Mouse (Mus musculus) embryonic facial prominence, embryonic 14.5 days (tissue): ENCODE results near the gene Notch2. TPM values are rescaled to one million over a fixed set of nuclear protein-coding genes. Genes with fewer than 3 reads are reported as not detected.
A peak's percentile ranks its signal among the peaks of the same experiment; 100 is the strongest.
"Not testable (repeated sequence)": the region's sequence is repeated elsewhere in the genome, so short reads cannot be mapped to it uniquely, and the experiment has no call there.

Experiments
- ATAC-seq: fragments of 200-750 bp; cut with Nextera tagmentation; 2 replicates; pipeline ENCODE4 v1.8.0; 2017; ENCODE audit warnings: low read depth, moderate number of reproducible peaks, moderate TSS enrichment
- DNase-seq: peaks from one replicate; pipeline ENCODE4 v3.0.0-alpha.2; 2015; ENCODE audit warnings: low spot score
- H3K27ac ChIP-seq: fragments of 300-500 bp; sonication (generic); replicated peaks from 2 replicates; pipeline ENCODE4 v1.5.1; 2014; ENCODE audit warnings: low read depth, mild to moderate bottlenecking, low read length, moderate library complexity
- H3K27me3 ChIP-seq: fragments of 300-500 bp; sonication (generic); replicated peaks from 2 replicates; pipeline ENCODE4 v1.6.1; 2014; ENCODE audit warnings: low read length; ENCODE audit not compliant: control insufficient read depth, insufficient read depth
- H3K36me3 ChIP-seq: fragments of 300-500 bp; sonication (generic); 2 replicates; pipeline ENCODE4 v1.6.1; 2014; ENCODE audit warnings: low read length, mixed read lengths; ENCODE audit not compliant: control insufficient read depth, insufficient read depth
- H3K4me1 ChIP-seq: fragments of 300-500 bp; sonication (generic); 2 replicates; pipeline ENCODE4 v1.6.1; 2014; ENCODE audit warnings: antibody characterized with exemption, low read length; ENCODE audit not compliant: control insufficient read depth, insufficient read depth
- H3K4me2 ChIP-seq: fragments of 300-500 bp; sonication (generic); 2 replicates; pipeline ENCODE4 v1.6.1; 2014; ENCODE audit warnings: low read depth, mild to moderate bottlenecking, low read length, moderate library complexity, mixed read lengths
- H3K4me3 ChIP-seq: fragments of 300-500 bp; sonication (generic); 2 replicates; pipeline ENCODE4 v1.5.1; 2014; ENCODE audit warnings: low read depth, mild to moderate bottlenecking, low read length
- H3K9ac ChIP-seq: fragments of 300-500 bp; sonication (generic); 2 replicates; pipeline ENCODE4 v1.6.1; 2014; ENCODE audit warnings: low read depth, mild to moderate bottlenecking, low read length, moderate library complexity, mixed read lengths
- H3K9me3 ChIP-seq: fragments of 300-500 bp; sonication (generic); 2 replicates; pipeline ENCODE4 v1.6.1; 2016; ENCODE audit warnings: low read length; ENCODE audit not compliant: control insufficient read depth
- WGBS: fragments of 180-500 bp; shearing (Covaris S2); extraction: QIAGEN DNeasy Blood & Tissue Kit; methylation state at CpG from one replicate; pipeline ENCODE4 v1.1.7; 2014; 5-methylcytosine and 5-hydroxymethylcytosine counted together
- polyA plus RNA-seq: library from polyadenylated mRNA; unstranded; fragments of >200 nt; fragmentation: Nextera tagmentation; extraction: Ambion mirVana; gene quantifications from 2 replicates; pipeline ENCODE4 v1.2.1, GENCODE M21; 2014

The Notch2 gene
- polyA plus RNA-seq, 1 experiment from 2014 or later = 35.6 TPM

GRCm38 (mm10) chr3:98046305-98046704, 33.0 kb downstream of the Notch2 start:
- peaks cover 50% of the 10 kb centered on the region for H3K4me1 ChIP-seq
- ATAC-seq = peak; percentile 13; the same call in 1 of the 2 replicates

GRCm38 (mm10) chr3:98049671-98050070, 36.3 kb downstream of the Notch2 start:
- H3K36me3 ChIP-seq = 0 out of 2 replicates have a peak, but pooled peaks cover 6% of the 10 kb centered on the region
- 92% methylated on average over 1 of the region's 1 CpGs for WGBS
- H3K27ac ChIP-seq = no peak overlapping the region
- H3K9me3 ChIP-seq = no peaks in the 10 kb centered on the region
- no peak for DNase-seq
- H3K4me2 ChIP-seq = no peak overlapping the region
- no peaks in the 10 kb centered on the region for H3K27me3 ChIP-seq
- ATAC-seq = no peak
- peaks cover 44% of the 10 kb centered on the region for H3K4me1 ChIP-seq
- H3K4me3 ChIP-seq = no peak overlapping the region
- H3K9ac ChIP-seq = no peak overlapping the region

More at GRCm38 (mm10) chr3:98046305-98046704, 33.0 kb downstream of the Notch2 start:
- Histone ChIP-seq H3K4me2 (no peak overlapping the region), H3K9me3 (no peaks in the 10 kb centered on the region), H3K4me3 (no peak overlapping the region), H3K27ac (no peak overlapping the region), H3K9ac (no peak overlapping the region), H3K27me3 (no peaks in the 10 kb centered on the region), H3K36me3 (0 out of 2 replicates have a peak, but pooled peaks cover 6% of the 10 kb centered on the region)
- no peak for DNase-seq
- WGBS = 60% methylated on average over 8 of the region's 8 CpGs

GRCm38 (mm10) chr3:98050086-98050485, 36.8 kb downstream of the Notch2 start:
- not testable (repeated sequence) for H3K9ac ChIP-seq, H3K27me3 ChIP-seq, H3K4me3 ChIP-seq, H3K9me3 ChIP-seq, H3K36me3 ChIP-seq, H3K27ac ChIP-seq, H3K4me2 ChIP-seq, DNase-seq, ATAC-seq
- peaks cover 48% of the 10 kb centered on the region for H3K4me1 ChIP-seq
- WGBS = 84% methylated on average over 7 of the region's 7 CpGs

- Histone ChIP-seq H3K27ac (no peak overlapping the region), H3K9me3 (no peaks in the 10 kb centered on the region), H3K4me1 (peaks cover 48% of the 10 kb centered on the region), H3K9ac (no peak overlapping the region), H3K4me2 (no peak overlapping the region), H3K4me3 (no peak overlapping the region), H3K36me3 (0 out of 2 replicates have a peak, but pooled peaks cover 6% of the 10 kb centered on the region), H3K27me3 (no peaks in the 10 kb centered on the region)
- ATAC-seq = peak; percentile 39; the same call in 1 of the 2 replicates
- no peak for DNase-seq
- WGBS = 59% methylated on average over 14 of the region's 14 CpGs
Observed at GRCm38 (mm10) chr3:98050492-98051406, 37.4 kb downstream of the Notch2 start.

GRCm38 (mm10) chr3:98051407-98051968, 38.2 kb downstream of the Notch2 start:
- Histone ChIP-seq H3K4me1 (peaks cover 47% of the 10 kb centered on the region; the same call in 1 of the 2 replicates), H3K4me2 (no peak overlapping the region), H3K9me3 (no peaks in the 10 kb centered on the region), H3K9ac (no peak overlapping the region), H3K27ac (no peak overlapping the region), H3K27me3 (no peaks in the 10 kb centered on the region), H3K4me3 (no peak overlapping the region), H3K36me3 (0 out of 2 replicates have a peak, but pooled peaks cover 6% of the 10 kb centered on the region)
- 50% methylated on average over 16 of the region's 16 CpGs for WGBS
- DNase-seq (no peak), ATAC-seq (no peak)

GRCm38 (mm10) chr3:98052507-98053430, 39.4 kb downstream of the Notch2 start:
- no peaks in the 10 kb centered on the region for H3K9me3 ChIP-seq
- H3K27me3 ChIP-seq = no peaks in the 10 kb centered on the region
- 0 out of 2 replicates have a peak, but pooled peaks cover 6% of the 10 kb centered on the region for H3K36me3 ChIP-seq
- DNase-seq = no peak
- H3K27ac ChIP-seq = no peak overlapping the region
- H3K4me2 ChIP-seq = no peak overlapping the region
- WGBS = 85% methylated on average over 16 of the region's 16 CpGs
- H3K4me3 ChIP-seq = no peak overlapping the region
- peaks cover 52% of the 10 kb centered on the region for H3K4me1 ChIP-seq
- no peak overlapping the region for H3K9ac ChIP-seq
- ATAC-seq = no peak

- Histone ChIP-seq H3K4me2 (no peak overlapping the region), H3K36me3 (0 out of 2 replicates have a peak, but pooled peaks cover 6% of the 10 kb centered on the region), H3K4me3 (no peak overlapping the region), H3K9ac (no peak overlapping the region), H3K27me3 (no peaks in the 10 kb centered on the region), H3K9me3 (no peaks in the 10 kb centered on the region), H3K4me1 (peaks cover 52% of the 10 kb centered on the region), H3K27ac (no peak overlapping the region)
- WGBS = 53% methylated on average over 1 of the region's 1 CpGs
- ATAC-seq (no peak), DNase-seq (no peak)
Observed at GRCm38 (mm10) chr3:98053817-98054216, 40.5 kb downstream of the Notch2 start.
